Mouse (Mus musculus) intestine, embryonic 14.5 days (tissue): ENCODE results near the gene Mgst2. TPM values are rescaled to one million over a fixed set of nuclear protein-coding genes. Genes with fewer than 3 reads are reported as not detected.

Source experiments
- polyA plus RNA-seq: library from polyadenylated mRNA; unstranded; fragments of >200 nt; fragmentation: Nextera tagmentation; extraction: Ambion mirVana; gene quantifications from 2 replicates; pipeline ENCODE4 v1.2.1, GENCODE M21; 2014

Gene Mgst2
- polyA plus RNA-seq, 1 experiment from 2014 or later = 13.8 TPM

Other genes starting within 250 kb of the Mgst2 start
- gene Naa15, start 245.2 kb upstream of the Mgst2 start, polyA plus RNA-seq = 37.3 and 42.1 TPM in 2 replicates
- 20.0 and 20.3 TPM in 2 replicates for gene Rab33b, start 176.4 kb upstream of the Mgst2 start, polyA plus RNA-seq
- gene Setd7, start 99.5 kb upstream of the Mgst2 start, polyA plus RNA-seq = 4.2 and 5.8 TPM in 2 replicates